Mouse (Mus musculus): ENCODE measurements around the gene Fcrl5.

The Fcrl5 gene

GRCm38 (mm10) chr3:87528841-87529240, 93.3 kb downstream of the Fcrl5 start:
- no peak for DNase-seq (ENCODE audit: low spot score)

GRCm38 (mm10) chr3:87529568-87529967, 94.0 kb downstream of the Fcrl5 start:
- no peak for DNase-seq (ENCODE audit: low spot score)

GRCm38 (mm10) chr3:87530234-87530633, 94.7 kb downstream of the Fcrl5 start:
- no peak for DNase-seq (ENCODE audit: low spot score)

- no peak for DNase-seq (ENCODE audit: low spot score)
These were observed 98.2 kb downstream of the Fcrl5 start for GRCm38 (mm10) chr3:87533667-87534378.

- DNase-seq (ENCODE audit: low spot score): no peak
These were observed 102.5 kb downstream of the Fcrl5 start for GRCm38 (mm10) chr3:87538034-87538433.

- no peak for DNase-seq (ENCODE audit: low spot score)
These were observed 104.6 kb downstream of the Fcrl5 start for GRCm38 (mm10) chr3:87540028-87540675.

GRCm38 (mm10) chr3:87540714-87541113, 105.1 kb downstream of the Fcrl5 start:
- DNase-seq (ENCODE audit: low spot score): no peak

- DNase-seq (ENCODE audit: low spot score): no peak
These were observed 107.1 kb downstream of the Fcrl5 start for GRCm38 (mm10) chr3:87542481-87543215.

GRCm38 (mm10) chr3:87545554-87545953, 110.0 kb downstream of the Fcrl5 start:
- DNase-seq (ENCODE audit: low spot score): no peak

GRCm38 (mm10) chr3:87546291-87546721, 110.7 kb downstream of the Fcrl5 start:
- no peak for DNase-seq (ENCODE audit: low spot score)

- DNase-seq (ENCODE audit: low spot score): no peak
These were observed 114.3 kb downstream of the Fcrl5 start for GRCm38 (mm10) chr3:87549908-87550307.
